Mouse (Mus musculus) 3T3-L1 (cell line): Measurements from ENCODE around the gene Gak.

Experiments
- DNase-seq: peaks from one replicate; pipeline ENCODE4 v3.0.0-alpha.2; 2015; ENCODE audit warnings: low read depth, low spot score

Gak gene

DNA sequence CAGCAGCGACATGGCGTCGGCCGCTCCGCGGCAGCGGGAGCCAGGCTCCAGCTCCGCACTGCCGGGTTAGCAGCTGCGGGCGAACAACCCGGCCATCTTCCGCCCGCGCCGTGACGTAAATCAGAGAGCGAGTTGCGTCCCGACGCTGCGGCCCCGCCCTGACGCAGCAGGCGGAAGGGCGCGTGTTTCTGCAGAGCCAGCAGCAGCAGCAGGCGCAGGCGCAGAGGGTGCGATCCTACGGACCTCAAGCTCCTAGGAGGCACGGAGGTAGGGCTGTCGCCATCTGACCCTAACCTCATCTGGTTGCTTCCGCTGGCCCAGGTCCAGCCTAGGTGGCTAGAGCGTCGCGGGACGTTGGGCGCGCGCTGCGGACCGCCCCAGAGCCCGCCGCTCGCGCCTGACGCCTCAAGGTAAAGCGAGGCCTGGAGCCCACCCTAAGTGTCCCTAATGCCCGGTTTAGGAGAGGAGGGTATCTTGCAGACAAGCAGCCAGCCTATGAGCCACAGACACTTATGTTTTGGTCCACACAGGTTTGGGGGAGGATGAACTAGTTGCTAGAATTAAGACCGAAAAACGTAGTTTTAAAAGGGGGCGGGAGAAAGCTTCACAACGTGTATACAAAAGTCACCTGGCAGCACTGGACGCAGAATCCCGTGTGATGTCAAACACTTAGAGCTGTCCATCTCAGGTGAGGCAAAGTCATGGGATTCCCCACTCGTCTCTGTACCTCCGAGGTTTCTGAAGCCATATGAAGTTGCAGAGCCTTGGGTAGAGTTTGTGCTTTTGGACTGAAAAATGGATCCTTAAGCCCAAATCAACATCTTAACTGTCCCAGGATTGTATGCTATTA is at the start of gene Gak, which contains the start of gene Tmem175:
TSS of gene Gak (minus strand) at position 122 of the 850 bp plus-strand sequence.
TSS of gene Tmem175 (plus strand) at position 137 of the 850 bp plus-strand sequence.
- peak; percentile 93 for DNase-seq

DNA sequence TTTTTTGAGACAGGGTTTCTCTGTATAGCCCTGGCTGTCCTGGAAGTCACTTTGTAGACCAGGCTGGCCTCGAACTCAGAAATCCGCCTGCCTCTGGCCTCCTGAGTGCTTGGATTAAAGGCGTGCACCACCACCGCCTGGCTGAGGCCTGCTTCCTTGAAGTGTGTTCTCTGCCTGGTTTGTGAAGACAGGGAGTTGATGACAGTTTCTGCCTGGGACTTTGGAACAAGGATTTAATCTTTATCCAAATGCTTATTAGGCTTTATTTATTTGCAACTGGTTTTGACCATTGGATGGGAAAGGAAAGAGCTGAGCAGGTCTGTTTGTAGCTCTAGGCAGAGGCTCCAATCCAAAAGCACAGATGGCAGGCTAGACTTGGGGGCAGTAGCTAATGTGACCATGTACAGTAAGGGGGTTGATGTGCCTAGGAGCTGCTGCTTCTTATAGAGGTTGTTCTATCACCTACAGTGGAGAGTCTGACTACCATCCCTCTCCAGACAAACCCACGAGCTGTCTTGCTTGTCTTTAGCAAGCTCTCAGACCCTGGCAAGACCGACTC is 48.8 kb upstream of the Gak start:
- DNase-seq: no peak

DNA sequence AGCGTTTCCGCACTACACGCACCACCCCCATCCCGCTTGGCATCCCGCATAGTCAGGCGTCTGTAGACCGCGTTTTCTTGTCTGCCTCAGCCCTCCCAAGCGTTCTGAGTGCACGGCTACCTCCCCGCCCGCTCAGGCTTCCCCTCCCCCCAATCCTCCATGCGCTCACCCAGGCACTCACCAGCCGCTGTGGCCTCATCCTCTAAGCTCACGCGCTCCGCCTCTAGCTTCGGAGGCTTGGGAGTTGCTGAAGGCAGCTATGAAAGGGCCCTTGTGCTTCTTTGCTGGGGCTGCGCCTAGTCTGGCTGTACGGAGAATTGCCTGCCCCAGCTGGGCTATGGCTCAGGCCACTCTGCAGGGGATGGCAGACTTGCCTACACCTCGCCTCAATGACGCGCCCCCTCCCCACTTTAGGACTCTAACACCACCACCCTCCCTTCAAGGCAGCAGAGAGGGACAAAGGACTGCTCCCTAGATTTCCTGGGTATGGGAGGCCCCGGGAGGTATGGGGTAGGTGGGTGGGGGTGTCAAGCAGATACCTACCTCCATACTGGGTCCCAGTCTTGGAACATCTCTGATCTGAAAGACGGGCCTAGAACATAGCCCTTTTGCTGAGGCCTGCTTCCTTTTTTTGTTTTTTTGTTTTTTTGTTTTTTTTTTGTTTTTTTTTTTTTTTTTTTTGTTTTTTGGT is 48.2 kb upstream of the Gak start:
- no peak for DNase-seq

DNA sequence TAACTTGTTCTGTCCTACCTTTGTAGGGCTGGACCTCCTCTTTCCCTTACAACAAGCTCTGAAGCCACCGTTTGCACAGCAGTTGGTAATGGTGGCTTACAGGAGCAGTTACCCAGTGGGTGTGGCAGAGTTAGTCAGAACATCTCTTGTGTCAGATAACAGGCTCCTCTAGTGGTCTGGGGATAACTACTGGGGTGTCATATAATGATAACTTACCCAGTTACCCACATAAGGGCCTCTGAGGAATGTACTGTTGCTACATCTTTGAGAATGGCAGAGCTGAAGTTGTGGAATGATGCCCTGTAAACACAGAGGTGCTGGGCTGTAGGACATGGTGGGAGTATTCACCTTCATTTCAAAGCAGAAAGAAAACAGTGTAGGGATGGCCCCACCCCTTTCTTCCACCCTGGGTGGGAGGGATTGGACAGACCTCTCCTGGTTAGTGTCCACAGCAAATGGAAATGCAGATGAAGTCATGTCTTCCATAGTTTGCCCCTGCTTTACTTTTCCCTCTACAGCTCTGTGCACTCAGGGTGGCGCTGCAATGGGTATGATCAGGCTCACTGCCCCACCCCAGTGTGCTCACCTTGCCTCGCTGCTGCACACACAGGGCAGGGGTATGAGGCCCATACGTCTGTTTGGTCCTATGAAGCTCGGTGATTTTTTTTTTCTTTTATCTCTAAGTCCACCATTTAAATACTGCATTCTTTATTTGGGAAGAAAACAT is 47.4 kb upstream of the Gak start:
- DNase-seq: no peak

DNA sequence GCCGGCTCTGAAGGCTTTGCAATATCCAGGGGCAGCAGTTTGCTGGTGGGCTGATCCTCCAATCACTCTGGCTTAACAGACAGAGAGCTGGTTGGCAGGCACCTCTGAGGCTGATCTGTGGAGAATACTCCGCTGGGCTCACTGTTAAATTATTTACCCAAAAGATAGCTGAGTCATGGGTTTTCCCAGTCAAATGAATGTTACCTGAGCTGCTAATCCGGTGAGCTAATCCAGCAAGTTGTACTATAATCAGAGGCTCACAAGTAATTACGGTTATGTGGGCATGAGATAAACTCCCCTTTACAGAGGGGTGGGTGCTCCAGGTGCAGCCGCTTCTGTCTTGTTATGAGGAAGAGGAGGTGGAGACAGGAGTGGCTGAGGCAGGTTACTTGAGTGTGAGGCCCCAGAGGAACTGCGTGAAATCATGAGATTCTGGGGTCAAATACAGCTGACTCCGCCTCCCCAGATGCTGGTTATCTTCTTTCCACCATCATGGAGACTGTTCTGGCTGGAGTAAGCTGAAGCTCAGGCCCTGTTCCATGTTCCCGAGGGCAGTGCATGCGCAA is 45.8 kb upstream of the Gak start, which contains the start of gene Slc26a1:
TSS of gene Slc26a1 (minus strand) at position 319 of the 566 bp plus-strand sequence.
- DNase-seq: no peak

DNA sequence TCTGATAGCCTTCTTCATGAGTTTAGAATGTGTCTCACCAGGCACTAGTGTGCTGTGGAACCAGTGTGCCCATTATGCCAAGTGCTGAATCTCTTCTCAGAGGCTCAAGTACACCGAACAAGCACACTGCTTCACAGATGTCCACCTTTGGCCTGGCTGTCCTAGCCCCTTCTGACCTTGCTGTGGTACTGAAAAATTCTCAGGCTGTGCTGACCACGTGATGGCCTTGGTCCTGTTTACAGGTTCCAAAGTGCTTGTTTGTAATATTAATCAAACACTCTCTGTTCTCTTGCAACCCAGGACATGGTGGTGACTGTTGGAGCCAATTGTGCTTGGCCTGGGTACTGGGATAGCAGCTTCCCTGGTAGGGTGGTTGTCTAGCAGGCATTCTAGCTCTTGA is 45.1 kb upstream of the Gak start:
- DNase-seq: no peak

DNA sequence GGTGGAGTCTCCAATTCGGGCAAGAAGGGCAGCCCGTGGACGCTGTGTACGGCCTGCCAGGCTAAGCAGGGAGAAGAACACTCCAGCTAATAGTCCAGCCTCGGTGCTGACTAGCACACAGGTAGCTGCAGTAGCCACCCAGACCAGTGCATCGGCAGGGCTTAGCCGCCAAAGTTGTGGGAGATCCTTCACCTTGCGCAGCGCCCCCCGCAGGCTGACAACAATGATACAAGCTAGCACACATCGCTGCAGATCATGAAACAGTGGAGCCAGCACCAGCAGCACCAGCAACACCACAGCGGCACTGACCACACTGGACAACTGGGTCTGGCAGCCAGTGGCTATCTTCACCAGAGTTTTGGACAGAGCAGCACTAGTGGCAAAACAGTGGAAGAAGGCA is 42.2 kb upstream of the Gak start:
- DNase-seq: no peak

DNA sequence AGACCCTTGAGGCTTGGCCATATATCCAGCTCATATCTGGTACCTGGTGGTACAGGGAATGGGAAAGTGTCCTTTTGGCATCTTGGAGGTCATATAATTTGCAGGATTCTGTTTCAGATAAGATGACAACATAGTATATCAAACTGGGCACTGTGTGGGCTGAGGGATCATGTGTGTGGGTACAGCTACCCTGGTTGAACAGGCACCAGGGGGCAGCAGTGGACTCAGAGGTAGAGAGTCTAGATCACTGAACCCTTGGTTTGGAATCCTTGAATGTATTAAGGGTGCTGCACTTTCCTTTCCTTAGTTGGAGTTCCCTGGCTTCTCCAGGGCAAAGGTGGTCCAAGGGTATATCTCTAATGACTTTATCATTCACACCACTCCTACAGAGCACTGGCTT is 41.2 kb upstream of the Gak start:
- peak; percentile 84 for DNase-seq

DNA sequence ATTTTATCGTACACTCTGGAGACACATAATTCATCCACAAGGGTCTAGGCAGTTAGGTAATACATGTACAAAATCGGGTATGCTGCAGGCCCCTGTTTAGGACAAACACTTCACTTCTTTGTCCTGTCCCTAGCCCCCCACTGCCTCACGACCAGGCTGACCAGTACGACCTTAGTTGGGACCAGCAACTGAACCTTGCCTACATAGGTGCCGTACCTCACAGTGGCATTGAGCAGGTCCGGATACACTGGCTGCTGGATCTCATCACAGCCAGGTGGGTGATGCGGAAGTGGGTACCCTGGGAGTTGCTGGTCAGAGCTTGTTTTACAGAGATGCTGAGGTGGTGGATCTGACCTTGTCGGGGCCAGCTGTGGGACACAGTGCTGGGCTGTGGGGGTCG is 40.4 kb upstream of the Gak start:
- DNase-seq: no peak

DNA sequence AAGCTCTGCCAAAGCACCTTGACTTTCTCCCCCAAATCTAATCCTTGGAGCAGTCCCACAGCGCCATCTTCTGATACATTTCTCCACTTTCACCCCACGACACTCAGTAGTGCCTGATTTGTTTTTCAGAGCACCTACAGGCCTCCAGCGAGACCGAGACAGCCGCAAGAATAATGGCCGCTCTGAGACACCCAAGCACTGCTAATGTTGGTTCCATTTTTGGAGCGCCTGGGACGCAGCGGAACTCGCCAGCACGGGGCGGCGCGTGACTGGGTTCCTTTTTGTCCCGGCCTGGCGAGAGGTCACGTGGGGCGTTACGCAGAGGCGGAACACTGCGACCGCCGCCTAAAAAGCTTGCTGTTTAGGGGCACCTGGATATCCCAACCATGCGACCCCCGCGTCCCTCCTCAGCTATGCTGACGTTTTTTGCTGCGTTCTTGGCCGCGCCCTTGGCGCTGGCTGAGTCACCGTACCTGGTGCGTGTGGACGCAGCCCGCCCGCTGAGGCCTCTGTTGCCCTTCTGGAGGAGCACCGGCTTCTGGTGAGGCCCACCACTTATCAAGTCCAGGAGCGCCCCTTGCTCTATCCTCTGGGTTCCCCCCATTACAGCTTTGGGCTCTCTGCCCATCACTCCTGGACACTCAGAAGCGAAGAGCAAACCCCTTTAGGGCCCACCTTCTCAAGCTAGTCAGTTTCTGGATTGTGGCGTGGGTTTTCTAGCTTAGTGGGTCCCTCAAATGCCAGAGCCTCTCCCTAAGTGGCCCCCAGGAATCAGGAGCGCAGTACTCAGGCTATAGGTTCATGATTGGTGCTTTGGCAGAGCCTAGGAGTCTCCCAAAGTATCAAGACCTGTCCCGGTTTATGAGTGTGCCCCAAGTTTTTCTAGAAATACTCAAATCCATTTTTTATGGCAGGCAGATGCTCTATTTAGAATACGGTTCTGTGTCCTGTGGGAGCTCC is 39.7 kb upstream of the Gak start, which contains the start of gene Dgkq:
TSS of gene Dgkq (minus strand) at position 696 of the 960 bp plus-strand sequence.
- DNase-seq: peak; percentile 93

DNA sequence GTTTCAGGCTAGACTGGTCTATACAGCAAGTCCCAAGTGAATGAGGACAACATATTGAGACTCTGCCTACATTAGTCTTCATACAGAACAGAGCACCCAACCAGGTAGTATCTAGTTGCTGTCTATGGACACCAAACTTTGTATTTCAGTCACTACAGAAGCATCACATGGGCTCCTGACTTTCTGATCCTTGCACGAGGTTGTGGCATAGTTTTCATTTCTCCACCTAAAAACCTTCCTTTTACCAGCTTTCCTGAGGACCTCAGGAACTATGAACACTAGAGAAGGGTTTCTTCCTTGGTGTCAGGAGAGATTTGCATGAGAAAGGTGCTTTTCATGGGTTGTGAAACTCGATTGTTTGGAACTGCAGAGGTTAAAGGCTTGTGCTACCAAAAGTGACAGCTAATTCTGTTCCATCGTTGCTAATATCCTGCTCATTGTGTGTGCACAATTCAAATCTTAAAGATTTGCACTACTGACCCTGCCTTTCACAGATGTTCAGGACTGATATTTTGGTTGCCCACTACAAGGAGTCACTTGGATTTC is 38.9 kb upstream of the Gak start:
- DNase-seq: no peak

DNA sequence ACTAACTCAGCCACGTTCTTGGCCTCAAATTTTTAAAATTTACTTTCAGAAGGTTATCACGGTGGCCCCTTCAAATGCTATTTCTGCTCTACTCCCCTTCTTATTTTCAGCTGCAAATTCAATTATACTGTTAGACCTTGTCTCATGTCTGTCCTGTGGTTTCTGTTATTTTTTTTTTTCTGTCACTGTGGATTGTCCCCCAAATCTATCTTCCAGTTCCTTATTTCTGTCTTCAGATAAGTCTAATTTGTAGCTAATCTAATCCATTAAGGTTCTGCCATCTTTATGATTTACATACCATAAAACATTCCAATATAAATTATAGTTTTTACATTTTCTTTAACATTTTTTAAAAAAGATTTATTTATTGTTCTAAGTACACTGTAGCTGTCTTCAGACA is 37.8 kb upstream of the Gak start:
- DNase-seq: no peak

DNA sequence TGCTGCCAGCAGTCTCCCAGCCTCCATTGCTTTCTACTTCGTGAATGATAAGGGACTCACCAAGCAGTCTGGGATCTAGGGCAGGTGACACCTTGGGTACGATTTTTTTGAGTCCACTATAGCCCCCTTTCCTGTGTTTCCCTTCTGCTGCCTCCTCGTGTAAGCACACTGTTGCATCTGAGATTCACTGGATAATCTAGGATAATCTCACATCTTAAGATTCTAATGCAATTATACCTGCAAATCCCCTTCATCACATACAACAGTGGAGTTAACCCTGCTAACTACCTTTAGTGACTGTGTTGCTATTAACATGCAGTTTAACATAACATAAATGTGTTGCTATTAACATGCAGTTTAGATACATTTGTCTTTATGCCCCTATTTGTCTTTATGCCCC is 35.5 kb upstream of the Gak start:
- no peak for DNase-seq

DNA sequence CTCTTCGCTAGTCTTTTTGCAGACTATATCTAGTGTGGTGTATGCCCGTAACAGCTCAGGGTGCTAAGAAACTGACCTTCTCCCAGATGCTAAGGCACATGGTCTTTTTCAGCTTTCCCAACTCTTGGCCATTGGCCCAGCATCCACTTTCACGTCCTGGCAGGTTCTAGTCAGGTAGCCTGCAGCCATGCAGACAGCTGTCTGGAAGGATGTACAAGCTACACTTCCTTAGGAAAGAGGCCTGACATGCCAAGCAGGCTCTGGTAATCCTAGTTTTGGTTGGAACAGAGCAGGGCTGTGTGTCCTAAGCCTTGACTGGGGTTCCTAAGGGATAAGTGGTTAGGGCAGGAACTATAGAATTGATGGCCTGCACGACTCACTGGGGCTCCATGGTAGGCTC is 33.2 kb upstream of the Gak start:
- no peak for DNase-seq

DNA sequence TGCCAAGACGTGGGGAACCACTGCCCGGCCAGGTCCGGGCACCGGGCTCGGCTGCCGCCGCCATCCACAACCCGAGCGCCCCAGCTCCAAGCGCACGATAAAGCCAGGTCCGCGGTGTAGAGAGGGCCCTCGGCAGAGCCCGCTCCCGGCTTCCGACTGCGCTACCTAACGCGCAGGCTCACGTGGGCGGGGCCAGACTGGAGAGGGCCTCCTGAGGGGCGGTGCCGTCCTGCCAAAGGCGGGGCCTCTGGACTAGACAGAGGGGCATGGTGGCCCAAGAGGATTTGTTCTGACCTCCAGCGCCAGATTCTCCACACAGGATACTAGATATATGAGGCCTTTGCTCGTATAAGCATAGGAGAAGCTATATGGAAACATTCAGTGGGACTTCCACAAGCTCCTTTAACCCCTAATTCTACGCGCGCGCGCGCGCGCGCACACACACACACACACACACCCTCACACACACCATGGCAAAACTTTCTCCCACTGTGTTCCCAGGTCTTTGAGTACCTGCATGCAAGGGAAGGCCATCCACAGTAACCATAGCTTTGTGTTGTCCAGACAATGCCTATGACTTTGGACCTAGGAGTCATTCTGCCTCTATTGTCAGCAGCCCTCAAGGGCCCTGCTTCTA is 31.2 kb upstream of the Gak start:
- DNase-seq: peak; percentile 73

DNA sequence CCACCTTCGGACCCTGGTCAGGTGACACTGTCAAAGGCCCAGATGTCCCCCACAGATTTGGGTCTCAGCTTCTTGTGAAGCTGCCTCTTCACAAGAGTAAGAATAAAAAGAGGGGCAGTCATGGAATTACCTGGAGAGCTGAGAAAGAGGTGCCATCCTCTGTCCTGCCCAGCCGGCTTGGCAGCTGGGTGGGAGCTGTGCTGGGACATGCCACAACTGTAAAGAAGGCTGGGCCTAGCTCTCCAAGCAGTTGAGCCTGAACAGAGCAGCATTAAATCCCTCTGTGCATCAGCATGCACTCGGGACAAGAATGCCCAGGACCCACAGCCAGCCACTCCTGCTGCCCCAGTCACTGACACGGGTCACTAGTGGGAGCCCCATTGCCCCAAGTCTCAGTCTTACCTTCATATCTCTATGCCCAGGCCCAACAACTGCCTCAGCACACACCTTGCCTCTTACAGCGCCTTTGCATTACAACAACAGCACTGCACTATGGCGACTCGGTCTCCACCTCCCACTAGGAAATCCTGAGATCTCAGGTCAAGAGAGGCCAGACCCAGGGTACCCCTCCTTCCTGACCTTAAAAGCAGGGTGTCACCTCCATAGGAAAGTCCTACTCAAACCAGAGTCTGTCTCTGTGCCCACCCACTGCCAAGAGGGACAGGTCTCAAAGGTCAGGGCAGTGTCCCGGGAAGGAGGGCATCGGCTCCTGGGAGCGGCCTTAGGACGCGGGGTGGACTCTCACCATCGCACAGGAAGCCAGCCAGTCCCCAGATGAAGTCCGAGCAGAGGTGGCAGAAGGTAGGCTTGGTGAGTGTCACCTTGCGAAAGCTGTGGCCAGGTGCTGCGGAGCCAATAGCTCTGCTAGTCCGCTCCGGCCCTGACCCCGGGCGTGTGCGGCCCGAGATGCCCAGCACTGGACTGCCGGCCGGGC is 30.4 kb upstream of the Gak start, which contains the start of gene Idua:
TSS of gene Idua (plus strand) at position 634 of the 934 bp plus-strand sequence.
- DNase-seq: no peak

DNA sequence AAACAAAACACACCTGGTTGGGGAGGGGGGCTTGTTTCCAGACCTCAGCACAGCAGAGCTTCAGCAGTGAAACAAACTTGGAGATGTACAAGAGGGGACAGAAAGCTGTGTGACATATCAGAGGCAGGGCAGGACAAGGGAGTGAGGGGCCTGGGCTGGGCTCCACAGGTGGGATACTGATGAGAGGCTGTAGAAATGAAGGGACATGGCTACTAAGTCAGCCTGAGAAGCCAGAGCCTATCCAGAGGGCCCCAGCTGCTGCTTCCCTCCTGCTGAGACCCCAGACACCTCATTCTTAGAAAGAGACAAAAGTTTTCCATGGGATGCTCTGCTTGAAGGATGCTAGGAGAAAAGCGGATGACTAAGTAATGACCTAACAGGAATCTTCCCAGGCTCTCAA is 29.1 kb upstream of the Gak start:
- no peak for DNase-seq

DNA sequence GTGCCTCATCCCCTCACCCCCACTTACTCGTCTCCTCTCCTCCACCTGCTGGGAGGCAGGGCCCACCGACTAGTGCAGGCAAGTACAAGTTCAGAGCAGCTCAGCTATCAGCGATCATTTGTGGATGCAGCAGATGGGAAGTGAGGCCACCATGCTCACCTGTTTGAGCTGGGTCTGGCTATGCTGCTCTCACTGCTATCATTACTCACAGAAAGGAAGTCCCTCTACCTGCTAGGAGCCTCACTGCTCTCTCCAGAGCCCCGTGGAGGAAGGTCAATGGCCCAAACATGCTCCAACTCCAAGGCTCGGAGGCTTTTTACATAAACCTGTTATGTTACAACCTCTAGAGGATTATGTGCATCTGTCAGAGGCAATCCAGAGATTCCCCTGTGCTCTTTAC is 27.9 kb upstream of the Gak start:
- no peak for DNase-seq
